Mouse (Mus musculus): ENCODE data around the gene Tfr2.

Tfr2 gene

DNA sequence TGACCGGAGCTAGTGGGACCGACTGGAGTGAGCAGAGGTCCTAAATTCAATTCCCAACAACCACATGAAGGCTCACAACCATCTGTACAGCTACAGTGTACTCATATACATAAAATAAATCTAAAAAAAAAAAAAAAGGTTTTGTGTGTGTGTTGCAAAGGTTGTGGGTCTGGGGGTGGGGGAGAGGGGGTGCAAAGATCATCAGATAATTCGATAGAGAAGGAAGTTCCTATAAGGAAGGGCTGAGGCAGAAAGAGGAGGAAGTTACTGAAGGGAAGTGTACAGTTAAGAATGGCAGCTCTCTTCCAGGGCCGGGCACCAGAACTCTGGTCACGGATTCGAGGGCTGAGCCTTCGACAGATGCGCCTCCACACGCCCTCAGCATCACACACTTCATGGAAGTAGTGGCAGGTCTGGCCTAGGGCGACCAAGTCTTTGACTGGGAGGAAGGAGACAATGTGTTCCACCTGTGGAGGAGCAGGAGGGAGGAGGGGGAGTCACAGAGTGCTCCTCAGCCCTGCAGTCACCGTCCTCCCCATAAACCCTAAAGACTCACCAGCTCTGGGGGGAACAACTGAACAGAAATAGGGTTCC is 54.4 kb downstream of the Tfr2 start:
- in situ Hi-C loops (cut with MseI, MboI): no loop called here

DNA sequence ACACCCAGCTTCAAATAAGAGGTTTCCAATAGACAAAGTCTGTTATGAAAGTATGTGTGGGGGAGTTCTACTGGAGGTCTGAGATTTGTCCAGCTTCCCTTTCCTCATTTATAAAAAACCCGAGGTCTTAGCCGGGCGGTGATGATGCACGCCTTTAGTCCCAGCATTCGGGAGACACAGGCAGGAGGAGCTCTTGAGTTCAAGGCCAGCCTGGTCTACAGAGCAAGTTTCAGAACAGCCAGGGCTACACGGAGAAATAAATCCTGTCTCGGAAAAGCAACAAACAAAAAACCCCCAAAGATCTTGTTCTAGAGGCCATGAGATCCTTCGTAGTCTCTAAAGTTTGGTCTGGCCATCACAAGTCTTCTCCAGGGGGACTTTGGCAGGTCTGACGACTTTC is 58.4 kb downstream of the Tfr2 start:
- in situ Hi-C loops (cut with MseI, MboI): no loop called here

DNA sequence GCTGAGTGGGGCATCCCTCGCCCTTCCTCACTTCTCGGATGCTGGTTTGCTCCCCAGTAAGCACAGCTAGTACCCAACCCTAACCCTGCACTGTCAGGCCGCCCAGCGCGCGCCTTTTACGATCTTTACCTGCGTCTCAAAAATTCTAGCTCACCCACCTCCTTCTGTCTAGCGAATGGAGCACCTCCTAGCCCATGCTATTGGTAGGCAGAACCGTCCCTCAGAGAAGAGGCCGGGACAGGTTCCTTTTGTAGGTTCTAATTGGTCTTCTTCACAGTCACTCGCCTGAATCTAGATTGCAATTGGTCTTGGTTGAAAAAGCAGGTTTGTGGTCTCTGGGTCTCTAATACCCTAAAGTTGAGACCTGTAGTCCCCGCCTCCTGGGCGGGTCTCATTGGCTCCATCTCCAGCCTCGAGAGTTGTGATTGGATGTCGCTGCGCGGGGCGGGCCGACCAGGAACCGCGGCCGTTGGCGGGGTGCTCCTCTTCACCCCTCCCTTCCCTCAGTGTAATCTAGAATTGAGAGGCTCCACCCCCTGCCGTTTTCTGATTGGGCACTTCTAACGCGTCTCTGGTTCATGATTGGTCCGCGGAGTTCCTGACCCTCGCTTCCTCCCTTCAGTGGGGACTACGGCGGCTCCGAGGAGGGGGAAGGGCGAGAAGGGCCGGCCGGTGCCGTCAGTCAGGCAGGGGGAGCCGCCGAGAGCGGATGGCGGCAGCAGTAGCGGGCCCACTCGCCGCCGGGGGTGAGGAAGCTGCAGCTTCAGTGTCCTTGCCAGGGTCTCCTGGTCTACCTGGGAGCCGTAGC is 59.1 kb downstream of the Tfr2 start, which contains the start of the genes Fbxo24, Lrch4 and Gm20605:
Gene Fbxo24, minus strand, starts transcription at position 505 of the 808 bp plus-strand sequence.
Gene Lrch4, plus strand, starts transcription at position 624 of the 808 bp plus-strand sequence.
Gene Gm20605, plus strand, starts transcription at position 678 of the 808 bp plus-strand sequence.
- in situ Hi-C loops (cut with MseI, MboI): no loop called here

DNA sequence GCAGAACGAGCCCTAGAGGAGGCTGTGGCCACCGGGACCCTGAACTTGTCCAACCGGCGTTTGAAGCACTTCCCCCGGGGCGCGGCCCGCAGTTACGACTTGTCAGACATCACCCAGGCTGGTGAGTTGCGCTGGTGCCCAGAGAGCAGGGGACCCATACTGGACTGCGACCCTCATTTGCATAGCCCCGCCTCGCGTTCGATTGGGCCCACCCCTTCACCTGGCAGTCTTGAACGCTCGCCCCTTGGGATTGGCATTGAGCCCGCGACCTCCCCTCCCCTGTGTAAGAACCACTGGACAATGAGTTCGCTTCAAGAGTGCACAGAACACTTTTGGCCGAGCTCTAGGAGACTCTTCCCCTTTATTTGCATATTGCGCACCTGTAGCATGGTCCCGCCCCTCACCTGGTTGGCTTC is 59.7 kb downstream of the Tfr2 start:
- in situ Hi-C loops (cut with MseI, MboI): no loop called here

DNA sequence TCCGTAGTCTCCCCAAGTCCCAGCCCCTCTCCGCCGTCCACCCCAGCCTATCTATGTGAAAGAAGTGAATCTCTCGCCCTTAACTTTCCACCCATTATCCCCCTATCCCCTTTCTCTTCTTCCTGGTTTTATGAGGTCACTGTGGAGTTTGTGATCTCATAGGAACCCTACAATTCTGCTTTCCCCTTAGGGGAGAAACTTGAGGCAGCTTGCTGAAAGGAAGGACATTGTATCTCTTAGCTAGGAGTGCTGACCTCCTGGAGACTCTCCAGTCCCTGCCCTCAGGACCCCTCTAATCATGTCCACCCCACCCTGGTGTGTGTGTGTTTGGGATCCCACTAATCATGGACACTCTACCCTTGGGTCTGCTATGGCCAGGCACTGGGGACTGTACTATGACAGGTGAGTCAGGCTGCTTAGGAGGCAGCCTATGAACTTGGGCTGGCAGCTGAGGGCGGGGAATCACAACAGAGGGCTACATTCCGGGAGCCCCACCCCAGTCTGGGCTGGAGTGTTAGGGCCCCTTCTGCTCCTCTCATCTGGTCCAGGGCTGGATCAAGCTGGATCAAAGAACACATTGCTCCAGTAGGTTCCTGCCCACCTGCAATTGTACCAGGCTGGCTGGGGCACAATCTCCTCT is 60.4 kb downstream of the Tfr2 start:
- in situ Hi-C loops (cut with MseI, MboI): no loop called here

DNA sequence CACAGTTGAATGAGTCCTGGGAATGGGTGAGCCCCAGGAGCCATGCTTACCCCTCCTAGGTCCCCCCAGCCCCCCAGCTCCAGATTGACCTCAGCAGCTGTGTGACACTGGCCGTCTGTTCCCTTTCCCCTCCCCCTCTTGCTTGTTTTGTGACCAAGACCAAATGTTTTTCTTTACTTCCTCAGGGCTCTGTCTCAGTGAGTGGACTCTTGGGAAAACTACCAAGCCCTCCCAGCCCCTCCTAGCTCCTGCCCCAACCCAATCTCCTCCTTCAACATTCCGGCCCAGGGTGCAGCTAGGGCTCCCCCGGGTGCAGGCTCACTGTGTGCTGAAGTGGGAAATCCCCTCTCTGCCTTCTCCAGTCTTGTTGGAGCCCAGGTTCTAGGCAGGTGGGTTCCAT is 61.0 kb downstream of the Tfr2 start:
- in situ Hi-C loops (cut with MseI, MboI): no loop called here

DNA sequence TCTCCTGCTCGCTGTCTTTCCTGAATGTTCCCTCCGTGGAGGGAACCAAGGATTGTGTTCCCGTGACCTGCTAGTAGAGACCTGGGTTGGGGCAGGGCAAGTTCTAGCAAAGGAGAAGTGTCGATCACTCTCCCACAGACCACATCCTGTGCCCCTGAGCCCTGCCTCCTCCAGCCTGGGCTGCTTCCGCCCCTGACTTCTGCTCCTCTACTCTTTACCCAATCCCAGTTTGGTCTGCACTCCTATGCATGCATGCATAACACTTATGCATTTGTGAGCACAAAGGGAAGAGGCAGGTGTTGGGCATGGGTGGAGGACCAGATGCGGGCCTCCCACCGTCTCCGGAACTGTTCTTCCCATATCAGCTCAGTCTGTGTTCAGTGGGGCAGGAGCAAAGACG is 61.5 kb downstream of the Tfr2 start:
- in situ Hi-C loops (cut with MseI, MboI): no loop called here

DNA sequence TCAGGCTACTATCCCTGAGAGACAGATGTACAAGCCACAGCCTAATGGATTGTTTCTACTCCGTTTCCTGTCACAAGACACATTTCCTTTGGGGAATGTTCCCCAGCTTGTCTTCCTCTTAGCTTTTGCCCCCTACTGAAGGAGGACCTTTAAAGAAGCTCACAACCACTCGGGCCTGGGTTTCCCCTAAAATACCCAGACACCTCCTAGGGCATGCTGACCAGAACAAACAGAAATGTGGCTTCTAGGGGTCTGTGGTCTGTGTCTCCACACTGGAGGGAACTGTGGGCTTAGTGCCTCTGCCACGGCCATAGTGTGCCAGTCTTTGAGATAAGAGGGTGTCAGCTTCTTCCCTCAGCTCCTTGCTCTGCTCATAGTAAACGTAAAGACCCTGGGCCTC is 62.0 kb downstream of the Tfr2 start:
- in situ Hi-C loops (cut with MseI, MboI): no loop called here

DNA sequence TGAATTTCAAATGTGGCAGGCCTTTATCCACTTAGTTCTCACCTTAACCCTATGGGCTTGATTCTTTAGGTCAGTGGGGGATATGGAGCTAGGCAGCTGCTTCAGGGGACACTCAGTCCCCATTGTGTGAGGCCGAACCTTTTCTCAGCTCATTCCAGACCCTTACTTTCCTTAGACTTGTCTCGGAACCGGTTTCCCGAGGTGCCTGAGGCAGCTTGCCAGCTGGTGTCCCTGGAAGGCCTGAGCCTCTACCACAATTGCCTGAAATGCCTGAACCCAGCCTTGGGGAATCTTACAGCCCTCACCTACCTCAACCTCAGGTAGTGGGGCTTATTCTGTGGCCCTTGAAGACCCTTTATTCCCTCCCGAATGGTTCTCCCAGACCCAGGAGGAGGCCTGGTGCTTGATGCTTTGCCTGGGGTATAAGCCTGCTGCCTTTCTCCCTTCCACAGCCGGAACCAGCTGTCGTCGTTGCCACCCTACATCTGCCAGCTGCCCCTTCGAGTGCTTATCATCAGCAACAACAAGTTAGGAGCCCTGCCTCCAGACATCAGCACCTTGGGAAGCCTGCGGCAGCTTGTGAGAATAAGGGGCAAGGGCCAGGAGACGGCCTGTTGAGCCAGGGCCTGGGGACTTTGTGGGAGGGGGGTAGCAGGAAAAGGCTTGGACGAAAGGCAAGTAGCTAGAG is 63.9 kb downstream of the Tfr2 start:
- in situ Hi-C loops (cut with MseI, MboI): no loop called here
